Mouse (Mus musculus) left cerebral cortex, postnatal 14 days (tissue): ENCODE results near the gene Pik3ca. TPM values are rescaled to one million over a fixed set of nuclear protein-coding genes. Genes with fewer than 3 reads are reported as not detected.

Experiments
- DNase-seq, 2 experiments: peaks; one replicate each; pipeline ENCODE4 v3.0.0; 2021 to 2022; ENCODE audit warnings: low spot score in 2 of 2, mixed read lengths in 1 of 2
- intact Hi-C: fragments of 180-260 bp; cut with DNase I; formaldehyde crosslinking; loops from one replicate; pipeline ENCODE4 v1.15.1; 2025
- total RNA-seq, 2 experiments: library from RNA; stranded (reverse); gene quantifications; 2 replicates each; pipeline ENCODE4 v1.2.3; 2021

Gene Pik3ca
- total RNA-seq, 2 experiments from 2014 or later = 55.0 to 59.2 TPM

- no peak for DNase-seq
- intact Hi-C loops = no loop called here
Observed at GRCm38 (mm10) chr3:32492097-32493090, 94.9 kb downstream of the Pik3ca start, which contains the start of gene Kcnmb3. TSS of gene Kcnmb3 (minus strand) at chr3:32492231.

DNA sequence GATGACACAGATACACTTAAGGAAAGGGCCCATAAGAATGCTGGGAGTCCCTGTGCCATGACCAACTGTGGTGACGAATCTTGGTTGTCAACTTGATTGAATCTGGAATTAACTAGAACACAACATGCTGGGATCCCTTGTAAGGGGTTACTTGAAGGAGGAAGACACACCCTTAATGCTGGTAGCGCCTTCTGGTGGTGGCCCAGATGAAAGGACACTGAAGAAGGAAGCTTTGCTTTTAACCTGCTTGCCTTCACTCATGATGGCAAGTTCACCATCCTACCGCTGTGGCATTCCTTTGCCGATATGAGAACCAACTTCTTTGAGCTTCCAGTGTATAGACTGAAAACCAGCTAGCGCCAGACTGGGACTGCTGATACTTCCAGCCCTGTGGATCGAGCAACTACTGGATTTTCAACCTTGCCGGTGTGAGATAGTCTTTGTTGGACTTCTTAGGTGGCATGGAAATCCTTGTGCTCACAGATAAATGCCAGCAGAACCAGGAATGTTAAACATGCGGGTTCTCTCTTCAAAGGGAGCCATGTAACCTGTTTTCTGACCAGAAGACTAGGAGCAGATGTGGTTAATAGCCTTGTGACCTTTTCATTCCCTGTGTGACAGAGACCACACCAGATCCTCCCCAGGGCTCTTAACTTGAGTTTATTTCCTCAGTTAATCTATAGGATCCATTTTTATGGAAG is 97.1 kb downstream of the Pik3ca start:
- intact Hi-C loops = no loop called here
- DNase-seq = no peak

DNA sequence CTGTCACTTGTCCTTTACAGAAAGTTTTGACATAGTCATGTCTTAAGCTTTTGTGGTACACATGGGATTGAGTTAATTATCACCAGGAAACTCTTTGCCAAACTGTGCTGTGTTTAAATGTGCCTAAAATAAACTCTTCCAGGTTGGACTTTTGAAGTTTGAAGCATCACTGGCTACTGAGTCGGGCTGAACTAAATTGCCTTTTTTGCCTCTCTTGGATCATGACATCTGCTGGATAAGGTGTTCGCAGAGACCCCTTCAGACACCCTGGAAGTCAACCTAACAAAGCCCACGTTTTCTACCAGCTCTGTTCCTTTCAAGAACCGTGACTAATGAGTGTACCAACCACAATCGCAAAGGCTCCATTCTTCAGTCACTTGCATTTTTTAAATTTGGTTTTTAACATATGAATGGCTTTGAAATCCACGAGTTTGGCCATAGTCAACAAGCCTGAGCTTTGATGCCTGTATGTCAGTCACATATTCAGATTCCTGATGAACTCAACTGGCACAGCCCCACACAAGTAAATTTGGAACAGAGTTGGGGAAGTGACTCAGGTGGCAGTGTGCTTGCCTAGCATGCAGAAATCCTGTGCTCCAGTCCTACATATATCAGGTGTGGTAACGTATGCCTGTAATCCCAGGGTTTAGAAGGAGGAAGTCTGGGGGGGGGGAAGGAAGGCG is 97.8 kb downstream of the Pik3ca start:
- no peak for DNase-seq
- intact Hi-C loops = no loop called here

GRCm38 (mm10) chr3:32495856-32496710 is 98.6 kb downstream of the Pik3ca start:
- intact Hi-C loops = no loop called here
- DNase-seq = no peak

GRCm38 (mm10) chr3:32496711-32497070 is 99.2 kb downstream of the Pik3ca start:
- no peak for DNase-seq
- intact Hi-C loops = no loop called here

- intact Hi-C loops = no loop called here
- no peak for DNase-seq
Observed at GRCm38 (mm10) chr3:32500346-32500745, 102.9 kb downstream of the Pik3ca start.

- intact Hi-C loops = loop anchor here (5.0 kb wide), 2 partner anchors 44 to 714 kb away; no protein-coding TSS in a partner anchor
Observed at GRCm38 (mm10) chr3:32505841-32506240, 108.4 kb downstream of the Pik3ca start.

GRCm38 (mm10) chr3:32506366-32507225 is 109.1 kb downstream of the Pik3ca start:
- DNase-seq = no peak
- intact Hi-C loops = loop anchor here (5.0 kb wide), 2 partner anchors 44 to 714 kb away; no protein-coding TSS in a partner anchor

More at GRCm38 (mm10) chr3:32505841-32506240, 108.4 kb downstream of the Pik3ca start:
- no peak for DNase-seq

DNA sequence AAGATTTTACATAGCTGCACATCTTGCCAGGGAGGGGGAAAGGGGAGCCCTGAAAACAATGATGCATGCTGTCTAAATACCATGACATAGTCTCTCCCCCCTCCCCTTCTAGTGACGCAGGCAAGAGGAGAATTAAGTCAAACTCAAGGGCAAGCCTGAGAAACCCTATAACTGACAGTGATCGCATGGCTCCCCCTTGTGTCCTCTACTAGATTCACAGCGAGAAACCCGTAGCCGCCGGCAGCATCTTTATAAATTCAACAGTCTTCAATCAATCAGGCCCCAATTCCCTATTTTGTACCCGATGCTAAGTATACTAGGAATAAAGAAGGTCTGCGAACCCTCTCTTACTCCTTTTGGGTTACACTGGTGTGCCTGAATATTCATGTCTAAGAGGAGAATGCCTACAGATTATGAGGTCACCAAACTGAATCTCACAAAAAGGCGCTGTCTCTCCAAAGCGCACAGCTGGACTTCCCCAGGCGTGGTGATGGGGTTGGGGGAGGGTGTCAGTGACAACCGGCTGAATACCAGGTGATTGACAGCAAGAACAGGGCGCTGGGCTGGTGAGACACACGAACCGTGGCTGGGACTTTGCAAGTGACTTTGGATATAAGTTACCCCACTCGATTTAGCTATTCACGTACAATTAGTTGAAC is 111.3 kb downstream of the Pik3ca start:
- intact Hi-C loops = loop anchor here (1.0 to 5.0 kb wide), 3 partner anchors 46 to 716 kb away; no protein-coding TSS in a partner anchor
- peak; percentile 79 to 83 for DNase-seq

- intact Hi-C loops = loop anchor here (5.0 kb wide), 2 partner anchors 47 to 717 kb away; no protein-coding TSS in a partner anchor
- peak in 1 of 2 experiments; percentile 28 for DNase-seq
Observed at GRCm38 (mm10) chr3:32509496-32510374, 112.3 kb downstream of the Pik3ca start, which contains the start of gene Zfp639. TSS of gene Zfp639 (plus strand) at chr3:32510259.

DNA sequence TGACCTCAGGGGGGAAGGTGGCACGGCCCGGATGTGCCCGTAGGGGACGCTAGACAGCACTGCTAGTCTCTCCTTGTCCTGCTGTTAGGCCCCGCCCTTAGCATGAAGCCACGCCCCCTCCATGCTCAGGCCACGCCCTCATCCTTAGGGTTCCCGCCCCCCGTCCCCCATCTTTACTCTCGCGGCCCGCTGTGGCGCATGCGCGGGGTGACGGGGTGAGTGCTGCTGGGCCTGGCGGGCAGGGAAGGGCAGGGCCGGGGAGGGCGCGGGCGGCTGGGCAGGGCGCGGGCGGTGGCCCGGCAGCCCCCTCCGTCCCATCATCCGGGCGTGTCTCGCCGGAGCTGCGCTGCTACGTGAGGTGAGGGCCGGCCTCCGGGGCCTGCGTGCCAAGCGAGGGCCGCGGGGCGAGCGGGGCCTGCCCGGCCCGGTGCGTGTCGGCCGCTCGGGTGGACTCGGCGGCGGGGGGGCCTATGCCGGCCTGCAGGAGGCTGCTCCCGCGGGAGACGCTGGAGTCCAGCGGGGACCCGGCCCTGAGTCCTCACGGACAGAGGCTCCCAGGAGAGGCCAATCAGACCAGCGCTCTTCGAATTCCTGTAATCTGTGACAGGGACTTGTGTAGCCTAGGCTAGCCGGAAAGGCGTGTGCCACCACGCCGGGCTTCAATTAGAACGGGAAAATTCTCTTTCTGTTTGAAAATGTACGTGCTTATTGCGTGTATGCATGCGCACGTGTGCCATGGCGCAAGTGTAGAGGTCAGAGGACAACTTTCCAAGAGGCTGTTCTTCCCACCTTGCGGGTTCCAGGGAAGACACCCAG is 113.1 kb downstream of the Pik3ca start:
- intact Hi-C loops = no loop called here
- peak; percentile 93 to 95 for DNase-seq

DNA sequence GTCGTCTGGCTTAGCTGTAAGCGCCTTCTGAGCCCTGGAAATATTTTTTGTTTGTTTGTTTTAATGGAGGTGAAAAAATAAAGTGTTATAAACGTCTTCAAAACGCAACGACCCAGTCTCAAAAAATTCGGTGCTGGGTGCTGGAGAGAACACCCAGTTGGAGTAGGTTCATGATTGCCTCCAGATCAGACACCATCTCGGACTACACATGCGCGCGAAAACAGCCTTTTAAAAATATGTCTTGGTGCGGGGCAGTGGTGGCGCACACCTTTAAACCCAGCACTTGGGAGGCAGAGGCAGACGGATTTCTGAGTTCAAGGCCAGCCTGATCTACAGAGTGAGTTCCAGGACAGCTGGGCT is 113.7 kb downstream of the Pik3ca start:
- intact Hi-C loops = no loop called here
- DNase-seq = peak in 1 of 2 experiments; percentile 19

DNA sequence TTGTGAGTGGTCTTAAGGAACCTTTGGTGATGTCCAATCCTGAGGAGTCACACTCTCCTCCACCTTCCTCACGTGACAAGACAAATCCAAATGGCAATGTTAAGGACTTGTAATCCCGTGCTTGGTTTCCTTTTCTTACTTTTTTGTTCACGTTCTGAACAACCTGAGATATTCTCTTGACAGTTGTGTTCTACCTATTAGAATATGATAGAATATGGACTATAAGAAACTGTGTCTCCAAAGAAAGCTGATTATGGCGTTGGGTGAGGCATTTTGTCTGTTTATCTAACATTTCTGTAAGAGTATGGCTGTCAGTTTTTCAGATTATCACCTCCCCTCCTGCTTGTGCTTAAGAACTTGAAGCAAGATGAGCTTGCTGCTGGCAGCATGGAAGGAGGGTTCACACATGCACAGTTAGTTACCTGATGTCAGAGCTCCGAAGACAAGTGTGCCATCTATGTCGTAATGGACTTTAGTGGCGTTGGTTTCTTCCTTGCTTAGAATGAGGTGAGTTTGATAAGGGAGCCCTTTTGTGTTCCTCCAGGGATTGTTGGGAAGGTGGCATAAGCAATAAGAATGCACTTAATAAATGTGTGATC is 115.3 kb downstream of the Pik3ca start:
- DNase-seq = no peak
- intact Hi-C loops = no loop called here

DNA sequence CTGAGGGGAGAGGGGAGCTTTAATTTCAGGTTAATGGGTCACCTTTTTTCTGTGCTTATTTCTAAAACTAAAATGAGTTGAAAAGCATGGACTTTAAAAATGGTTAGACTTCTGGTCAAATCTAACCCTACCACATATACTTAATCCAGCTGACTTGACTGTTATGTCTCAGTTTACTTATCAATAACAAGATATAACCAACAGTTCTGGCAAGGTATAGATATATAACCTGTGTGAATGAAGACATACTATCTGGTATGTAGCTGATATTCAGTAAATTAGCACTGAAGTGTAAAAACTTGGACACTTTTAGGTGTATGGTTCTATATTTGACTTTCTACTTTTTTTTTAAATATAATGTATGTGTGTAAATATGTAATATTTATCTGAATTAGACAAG is 116.1 kb downstream of the Pik3ca start:
- DNase-seq = no peak
- intact Hi-C loops = no loop called here
